Mouse (Mus musculus) embryo, embryonic 10.5 days (tissue): Measurements from ENCODE around the gene Cpne9.
"Not testable (repeated sequence)": the region's sequence is repeated elsewhere in the genome, so short reads cannot be mapped to it uniquely, and the experiment has no call there.

ENCODE experiments used
- DNase-seq: peaks from one replicate; pipeline ENCODE4 v3.0.0-alpha.2; 2015; ENCODE audit warnings: low spot score

Cpne9 gene

DNA sequence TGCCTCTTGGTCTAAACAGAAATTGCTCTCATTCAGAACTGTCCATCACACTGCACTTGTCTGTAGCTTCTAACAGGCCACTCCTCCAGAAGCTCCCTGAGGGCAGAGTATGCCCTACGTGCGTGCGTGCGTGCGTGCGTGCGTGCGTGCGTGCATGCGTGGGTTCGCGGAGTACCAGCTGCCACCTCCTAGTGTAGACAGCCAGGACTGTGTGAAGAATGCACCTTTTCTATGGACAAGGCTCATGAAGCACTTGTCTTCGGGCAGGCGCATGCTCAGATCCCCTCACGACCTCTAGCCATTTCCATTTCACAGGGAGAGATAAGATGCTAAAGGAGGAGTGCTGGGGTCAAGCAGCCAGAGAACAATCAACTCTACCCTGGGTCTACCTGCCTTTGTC, 7.2 kb downstream of the Cpne9 start:
- DNase-seq: no peak

- DNase-seq: no peak
Measured at GRCm38 (mm10) chr6:113290346-113290745, 8.2 kb downstream of the Cpne9 start.

- DNase-seq: no peak
Measured at GRCm38 (mm10) chr6:113292938-113293337, 10.8 kb downstream of the Cpne9 start.

- no peak for DNase-seq
Measured at GRCm38 (mm10) chr6:113296046-113296445, 13.9 kb downstream of the Cpne9 start.

GRCm38 (mm10) chr6:113296639-113297038, 14.5 kb downstream of the Cpne9 start:
- no peak for DNase-seq

DNA sequence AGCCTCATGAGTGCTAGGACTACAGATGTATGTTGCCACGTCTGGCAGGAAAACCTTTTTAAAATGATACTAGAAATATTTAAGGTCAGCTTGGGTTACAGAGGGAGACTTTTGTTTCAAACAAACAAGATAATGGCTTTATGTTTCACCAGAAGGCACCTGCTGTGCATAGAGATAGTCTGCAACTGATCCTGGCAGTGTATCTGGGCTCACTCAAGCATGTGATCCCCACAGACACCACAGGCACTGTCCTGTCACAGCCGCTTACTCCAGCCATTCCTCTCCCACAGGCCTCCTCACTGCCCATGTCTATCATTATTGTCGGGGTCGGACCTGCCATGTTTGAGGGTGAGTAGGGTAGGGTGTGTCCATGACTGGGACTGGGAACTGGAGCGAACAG, 19.2 kb downstream of the Cpne9 start:
- no peak for DNase-seq

GRCm38 (mm10) chr6:113302258-113302657, 20.2 kb downstream of the Cpne9 start:
- peak; percentile 68 for DNase-seq

- peak; percentile 99 for DNase-seq
Measured at GRCm38 (mm10) chr6:113306322-113306985, 24.3 kb downstream of the Cpne9 start.

- no peak for DNase-seq
Measured at GRCm38 (mm10) chr6:113306986-113307349, 24.9 kb downstream of the Cpne9 start, which contains the start of gene Brpf1. Gene Brpf1, plus strand, starts transcription at chr6:113307137.

GRCm38 (mm10) chr6:113307481-113308121, 25.5 kb downstream of the Cpne9 start:
- DNase-seq: peak; percentile 47

- DNase-seq: peak; percentile 39
Measured at GRCm38 (mm10) chr6:113308141-113308540, 26.0 kb downstream of the Cpne9 start.

- DNase-seq: no peak
Measured at GRCm38 (mm10) chr6:113315972-113316371, 33.9 kb downstream of the Cpne9 start.

- DNase-seq: peak; percentile 99
Measured at GRCm38 (mm10) chr6:113326533-113327315, 44.6 kb downstream of the Cpne9 start, which contains the start of gene Ogg1. Gene Ogg1, plus strand, starts transcription at chr6:113326972.

- no peak for DNase-seq
Measured at GRCm38 (mm10) chr6:113329396-113329795, 47.3 kb downstream of the Cpne9 start.

DNA sequence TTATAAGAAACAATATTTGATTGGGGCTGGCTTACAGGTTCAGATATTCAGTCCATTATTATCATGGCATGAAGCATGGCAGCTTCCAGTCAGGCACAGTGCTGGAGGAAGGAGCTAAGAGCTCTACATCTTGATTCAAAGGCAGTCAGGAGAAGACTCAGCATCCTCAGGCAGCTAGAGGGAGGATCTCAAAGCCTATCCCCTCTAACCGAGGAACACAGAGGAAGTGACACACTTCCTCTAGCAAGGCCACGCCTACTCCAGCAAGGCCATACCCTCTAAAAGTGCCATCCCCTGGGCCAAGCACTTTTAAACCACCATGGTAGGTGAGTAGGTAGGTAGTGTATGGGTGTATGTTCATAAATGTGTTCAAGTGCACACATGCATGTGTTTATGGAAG, 48.4 kb downstream of the Cpne9 start:
- no peak for DNase-seq

GRCm38 (mm10) chr6:113331721-113332120, 49.6 kb downstream of the Cpne9 start:
- DNase-seq: no peak

GRCm38 (mm10) chr6:113332734-113333133, 50.6 kb downstream of the Cpne9 start:
- DNase-seq: not testable (repeated sequence)

- DNase-seq: no peak
Measured at GRCm38 (mm10) chr6:113333137-113333950, 51.2 kb downstream of the Cpne9 start.

DNA sequence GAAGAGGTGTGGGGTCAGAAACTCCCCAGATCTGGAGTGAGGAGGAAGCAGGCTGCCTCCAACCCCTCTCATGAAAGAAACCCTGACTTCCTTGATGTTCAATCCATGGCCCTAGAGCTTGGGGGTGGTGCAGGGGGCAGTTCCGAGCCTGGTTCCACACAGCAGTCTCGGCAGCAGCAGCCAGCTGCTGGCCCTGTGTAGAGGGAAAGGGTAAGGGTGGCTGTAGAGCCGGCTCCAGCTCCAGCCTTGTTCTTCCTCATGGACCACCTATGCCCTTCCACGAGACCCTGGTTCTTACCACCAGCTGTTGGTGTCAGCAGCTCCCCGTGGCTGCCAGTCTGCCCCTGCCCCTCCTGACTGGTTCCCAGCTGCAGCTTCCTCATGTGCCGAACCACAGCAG, 52.1 kb downstream of the Cpne9 start:
- no peak for DNase-seq

DNA sequence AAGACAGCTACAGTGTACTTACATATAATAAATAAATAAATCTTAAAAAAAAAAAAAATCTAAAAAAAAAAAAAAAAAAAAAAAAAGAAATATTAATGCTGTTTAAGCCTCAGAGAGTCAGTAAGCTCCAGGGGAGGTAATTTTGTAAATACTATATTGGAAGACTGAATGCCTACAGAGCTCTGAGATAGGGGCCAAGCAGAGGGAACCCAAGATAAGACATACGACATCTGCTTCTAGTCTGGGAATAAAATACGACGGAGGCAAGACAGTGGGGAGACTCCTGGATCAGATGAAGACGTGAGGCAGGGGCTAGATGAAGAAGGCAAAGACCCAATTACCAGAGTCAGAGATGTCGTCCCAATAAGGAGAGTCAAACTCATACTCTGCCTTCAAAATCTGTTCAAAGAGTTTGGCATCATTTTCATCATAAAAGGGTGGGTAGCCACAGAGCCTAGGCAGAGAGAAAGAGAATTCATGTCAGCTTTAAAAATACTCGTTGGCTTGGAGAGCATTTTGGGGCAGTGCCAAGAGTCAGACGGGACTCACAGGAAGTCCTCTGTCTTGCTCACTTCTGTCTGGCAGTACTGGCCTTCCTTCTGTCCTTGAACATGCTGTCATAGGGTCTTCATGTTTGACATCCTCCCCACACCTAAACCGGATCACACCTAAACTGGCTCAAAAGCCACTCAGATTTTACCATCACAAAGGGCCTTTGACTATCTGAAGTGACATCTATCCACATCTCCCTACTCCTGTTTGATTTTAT, 54.9 kb downstream of the Cpne9 start:
- no peak for DNase-seq

DNA sequence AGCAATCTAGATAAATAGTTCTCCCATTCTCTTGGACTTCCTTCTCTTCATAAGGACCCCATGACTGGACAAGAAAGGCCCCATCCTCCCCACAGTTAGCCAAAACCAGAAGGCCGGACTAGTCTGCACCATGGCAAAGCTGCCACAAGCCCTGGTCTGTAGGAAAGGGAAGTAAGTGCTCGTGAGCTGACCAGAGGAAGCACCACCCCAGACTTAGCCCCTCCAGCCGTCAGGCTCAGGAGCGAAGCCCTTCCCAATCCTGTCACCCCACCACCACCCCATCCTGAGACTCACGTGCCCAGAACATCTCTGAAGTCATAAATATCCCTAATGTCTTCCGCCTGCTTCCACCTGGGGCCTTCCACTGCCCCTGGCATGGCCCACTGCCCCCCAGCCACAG, 59.5 kb downstream of the Cpne9 start:
- no peak for DNase-seq
